Mouse (Mus musculus) lung, postnatal 14 days (tissue): ENCODE data around the gene Vmn2r116.
"Not testable (repeated sequence)": the region's sequence is repeated elsewhere in the genome, so short reads cannot be mapped to it uniquely, and the experiment has no call there.

Source experiments
- DNase-seq: peaks from one replicate; pipeline ENCODE4 v3.0.0; 2021

The Vmn2r116 gene

DNA sequence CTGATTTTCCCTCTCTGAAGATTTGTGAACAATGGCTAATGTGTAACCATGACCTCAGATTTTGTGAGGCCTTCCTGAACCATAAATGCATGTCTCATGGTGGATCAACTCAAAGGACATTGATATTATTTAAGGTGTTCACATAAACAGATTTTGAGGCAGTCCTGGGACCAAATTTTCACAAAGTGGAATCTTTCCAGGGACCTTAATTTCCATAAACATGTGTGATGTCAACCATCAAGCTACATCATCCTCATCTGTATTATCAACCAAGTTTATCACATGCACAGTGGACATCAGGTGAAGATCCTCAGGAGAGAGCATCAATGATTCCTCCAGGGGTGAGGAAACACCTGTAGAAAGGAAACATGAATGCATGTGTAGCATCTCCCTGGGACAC lies at the start of gene Vmn2r116:
Gene Vmn2r116, plus strand, starts transcription at position 301 of the 400 bp plus-strand sequence.
- DNase-seq: not testable (repeated sequence)

DNA sequence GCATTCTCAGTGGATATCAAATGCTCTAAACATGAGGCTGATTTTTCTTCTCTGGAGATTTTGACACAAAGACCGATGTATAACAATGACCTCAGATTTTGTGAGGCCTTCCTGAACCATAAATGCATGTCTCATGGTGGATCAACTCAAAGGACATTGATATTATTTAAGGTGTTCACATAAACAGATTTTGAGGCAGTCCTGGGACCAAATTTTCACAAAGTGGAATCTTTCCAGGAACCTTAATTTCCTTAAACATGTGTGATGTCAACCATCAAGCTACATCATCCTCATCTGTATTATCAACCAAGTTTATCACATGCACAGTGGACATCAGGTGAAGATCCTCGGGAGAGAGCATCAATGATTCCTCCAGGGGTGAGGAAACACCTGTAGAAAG lies 41.0 kb upstream of the Vmn2r116 start, which contains the start of gene Vmn2r115:
Gene Vmn2r115, plus strand, starts transcription at position 301 of the 400 bp plus-strand sequence.
- DNase-seq: not testable (repeated sequence)

DNA sequence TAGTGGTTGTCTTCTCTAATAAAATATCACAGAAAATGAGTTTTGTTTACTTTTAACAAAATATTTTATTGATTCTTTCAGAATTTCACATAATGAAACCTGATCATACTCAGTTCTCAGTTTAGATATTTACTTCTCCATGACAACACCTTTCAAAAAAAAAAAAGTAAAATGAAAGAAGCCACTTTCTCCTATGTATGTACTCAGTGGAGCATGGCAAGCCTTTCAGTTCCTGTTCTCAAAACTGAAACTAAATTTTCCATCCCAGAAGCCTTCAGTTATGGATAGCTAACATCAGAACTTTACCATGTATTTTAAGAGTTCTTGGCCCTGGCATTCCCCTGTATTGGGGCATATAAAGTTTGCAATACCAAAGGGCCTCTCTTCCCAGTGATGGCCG lies 32.8 kb upstream of the Vmn2r116 start:
- DNase-seq: no peak

DNA sequence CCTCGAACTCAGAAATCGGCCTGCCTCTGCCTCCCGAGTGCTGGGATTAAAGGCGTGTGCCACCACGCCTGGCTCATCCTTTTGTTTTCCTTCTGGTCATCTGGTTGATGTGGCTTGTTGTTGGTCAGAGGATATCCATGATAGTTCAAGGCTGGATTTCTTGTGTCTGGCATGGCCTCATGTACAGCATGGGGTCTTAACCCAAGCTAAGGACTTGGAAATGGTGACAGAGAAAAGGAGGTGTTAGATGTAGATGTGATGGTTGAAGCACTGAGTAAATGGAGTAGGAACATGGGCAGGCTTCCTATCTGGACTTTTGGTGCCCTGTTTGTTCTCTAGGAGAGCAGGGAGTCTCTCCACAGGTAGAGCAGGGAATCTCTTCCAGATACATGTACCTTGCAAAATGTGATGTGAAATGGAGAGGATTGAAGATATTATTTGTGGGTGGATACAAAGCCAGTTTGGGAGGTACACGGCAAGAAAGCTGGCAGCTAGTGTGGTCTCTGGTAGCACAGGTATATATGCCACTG lies 48.8 kb downstream of the Vmn2r116 start:
- no peak for DNase-seq
